Mouse (Mus musculus): ENCODE measurements around the gene Rnf152. TPM values are rescaled to one million over a fixed set of nuclear protein-coding genes. Genes with fewer than 3 reads are reported as not detected.

The Rnf152 gene
- polyA plus RNA-seq, 1 experiment from 2014 or later: 0.27 TPM

GRCm38 (mm10) chr1:105354901-105355891 lies 1.3 kb downstream of the Rnf152 start:
- Histone ChIP-seq H3K4me2 (peak overlapping the region; percentile 95), H3K9me3 (replicated peaks; ENCODE audit: control insufficient read depth, low read length) (no peaks in the 10 kb centered on the region), H3K27me3 (ENCODE audit: control insufficient read depth, insufficient read depth, low read length) (peaks cover 6% of the 10 kb centered on the region), H3K9ac (ENCODE audit: low read depth, low read length) (peak overlapping the region; percentile 69; the same call in 1 of the 2 replicates), H3K36me3 (ENCODE audit: control insufficient read depth, insufficient read depth, low read length) (no peaks in the 10 kb centered on the region), H3K4me3 (ENCODE audit: low read depth, low read length) (peak overlapping the region; percentile 69), H3K4me1 (ENCODE audit: control insufficient read depth, insufficient read depth, low read length) (0 out of 2 replicates have a peak, but pooled peaks cover 2% of the 10 kb centered on the region), H3K27ac (ENCODE audit: low read depth, low read length) (no peak overlapping the region)
- no peak for ATAC-seq (replicated peaks; ENCODE audit: insufficient number of reproducible peaks, low FRiP score, low TSS enrichment)
- WGBS (ENCODE audit: insufficient replicate concordance): 6% methylated on average over 30 of the region's 30 CpGs

GRCm38 (mm10) chr1:105351806-105352205 lies 4.7 kb downstream of the Rnf152 start:
- H3K27me3 ChIP-seq (ENCODE audit: control insufficient read depth, insufficient read depth, low read length): peaks cover 5% of the 10 kb centered on the region
- no peak for ATAC-seq (replicated peaks; ENCODE audit: insufficient number of reproducible peaks, low FRiP score, low TSS enrichment)
- H3K36me3 ChIP-seq (ENCODE audit: control insufficient read depth, insufficient read depth, low read length): no peaks in the 10 kb centered on the region
- no peaks in the 10 kb centered on the region for H3K9me3 ChIP-seq (replicated peaks; ENCODE audit: control insufficient read depth, low read length)
- WGBS (ENCODE audit: insufficient replicate concordance): 80% methylated on average over 4 of the region's 4 CpGs
- H3K4me1 ChIP-seq (ENCODE audit: control insufficient read depth, insufficient read depth, low read length): 0 out of 2 replicates have a peak, but pooled peaks cover 2% of the 10 kb centered on the region
- no peak overlapping the region for H3K27ac ChIP-seq (ENCODE audit: low read depth, low read length)
- H3K4me2 ChIP-seq: no peak overlapping the region
- no peak overlapping the region for H3K4me3 ChIP-seq (ENCODE audit: low read depth, low read length)
- no peak overlapping the region for H3K9ac ChIP-seq (ENCODE audit: low read depth, low read length)

GRCm38 (mm10) chr1:105342305-105342704 lies 14.2 kb downstream of the Rnf152 start:
- 80% methylated on average over 6 of the region's 6 CpGs for WGBS (ENCODE audit: insufficient replicate concordance)
- no peak overlapping the region for H3K9ac ChIP-seq (ENCODE audit: low read depth, low read length)
- no peaks in the 10 kb centered on the region for H3K36me3 ChIP-seq (ENCODE audit: control insufficient read depth, insufficient read depth, low read length)
- H3K27me3 ChIP-seq (ENCODE audit: control insufficient read depth, insufficient read depth, low read length): no peaks in the 10 kb centered on the region
- no peak overlapping the region for H3K4me3 ChIP-seq (ENCODE audit: low read depth, low read length)
- 0 out of 2 replicates have a peak, but pooled peaks cover 4% of the 10 kb centered on the region for H3K4me1 ChIP-seq (ENCODE audit: control insufficient read depth, insufficient read depth, low read length)
- no peak overlapping the region for H3K27ac ChIP-seq (ENCODE audit: low read depth, low read length)
- ATAC-seq (replicated peaks; ENCODE audit: insufficient number of reproducible peaks, low FRiP score, low TSS enrichment): no peak
- no peak overlapping the region for H3K4me2 ChIP-seq
- H3K9me3 ChIP-seq (replicated peaks; ENCODE audit: control insufficient read depth, low read length): no peaks in the 10 kb centered on the region

GRCm38 (mm10) chr1:105340943-105341342 lies 15.6 kb downstream of the Rnf152 start:
- no peak overlapping the region for H3K9ac ChIP-seq (ENCODE audit: low read depth, low read length)
- no peaks in the 10 kb centered on the region for H3K9me3 ChIP-seq (replicated peaks; ENCODE audit: control insufficient read depth, low read length)
- H3K27ac ChIP-seq (ENCODE audit: low read depth, low read length): no peak overlapping the region
- no peak overlapping the region for H3K4me2 ChIP-seq
- H3K27me3 ChIP-seq (ENCODE audit: control insufficient read depth, insufficient read depth, low read length): no peaks in the 10 kb centered on the region
- no peak overlapping the region for H3K4me3 ChIP-seq (ENCODE audit: low read depth, low read length)
- 0 out of 2 replicates have a peak, but pooled peaks cover 4% of the 10 kb centered on the region for H3K4me1 ChIP-seq (ENCODE audit: control insufficient read depth, insufficient read depth, low read length)
- no peaks in the 10 kb centered on the region for H3K36me3 ChIP-seq (ENCODE audit: control insufficient read depth, insufficient read depth, low read length)
- no peak for ATAC-seq (replicated peaks; ENCODE audit: insufficient number of reproducible peaks, low FRiP score, low TSS enrichment)

GRCm38 (mm10) chr1:105337397-105337796 lies 19.1 kb downstream of the Rnf152 start:
- no peak overlapping the region for H3K4me3 ChIP-seq (ENCODE audit: low read depth, low read length)
- no peaks in the 10 kb centered on the region for H3K9me3 ChIP-seq (replicated peaks; ENCODE audit: control insufficient read depth, low read length)
- no peaks in the 10 kb centered on the region for H3K27me3 ChIP-seq (ENCODE audit: control insufficient read depth, insufficient read depth, low read length)
- no peak for ATAC-seq (replicated peaks; ENCODE audit: insufficient number of reproducible peaks, low FRiP score, low TSS enrichment)
- H3K9ac ChIP-seq (ENCODE audit: low read depth, low read length): no peak overlapping the region
- H3K36me3 ChIP-seq (ENCODE audit: control insufficient read depth, insufficient read depth, low read length): no peaks in the 10 kb centered on the region
- no peak overlapping the region for H3K4me2 ChIP-seq
- 0 out of 2 replicates have a peak, but pooled peaks cover 4% of the 10 kb centered on the region for H3K4me1 ChIP-seq (ENCODE audit: control insufficient read depth, insufficient read depth, low read length)
- 74% methylated on average over 4 of the region's 4 CpGs for WGBS (ENCODE audit: insufficient replicate concordance)
- no peak overlapping the region for H3K27ac ChIP-seq (ENCODE audit: low read depth, low read length)

- H3K27me3 ChIP-seq (ENCODE audit: control insufficient read depth, insufficient read depth, low read length): no peaks in the 10 kb centered on the region
- no peak overlapping the region for H3K9ac ChIP-seq (ENCODE audit: low read depth, low read length)
- H3K4me3 ChIP-seq (ENCODE audit: low read depth, low read length): no peak overlapping the region
- ATAC-seq (replicated peaks; ENCODE audit: insufficient number of reproducible peaks, low FRiP score, low TSS enrichment): no peak
- H3K4me2 ChIP-seq: no peak overlapping the region
- no peaks in the 10 kb centered on the region for H3K36me3 ChIP-seq (ENCODE audit: control insufficient read depth, insufficient read depth, low read length)
- no peak overlapping the region for H3K27ac ChIP-seq (ENCODE audit: low read depth, low read length)
- 88% methylated on average over 5 of the region's 5 CpGs for WGBS (ENCODE audit: insufficient replicate concordance)
- H3K4me1 ChIP-seq (ENCODE audit: control insufficient read depth, insufficient read depth, low read length): 0 out of 2 replicates have a peak, but pooled peaks cover 4% of the 10 kb centered on the region
- H3K9me3 ChIP-seq (replicated peaks; ENCODE audit: control insufficient read depth, low read length): no peaks in the 10 kb centered on the region
Observed at GRCm38 (mm10) chr1:105336096-105336495, 20.4 kb downstream of the Rnf152 start.

GRCm38 (mm10) chr1:105332087-105332731 lies 24.3 kb downstream of the Rnf152 start:
- 82% methylated on average over 8 of the region's 8 CpGs for WGBS (ENCODE audit: insufficient replicate concordance)
- H3K36me3 ChIP-seq (ENCODE audit: control insufficient read depth, insufficient read depth, low read length): no peaks in the 10 kb centered on the region
- H3K9ac ChIP-seq (ENCODE audit: low read depth, low read length): no peak overlapping the region
- H3K4me3 ChIP-seq (ENCODE audit: low read depth, low read length): no peak overlapping the region
- H3K27ac ChIP-seq (ENCODE audit: low read depth, low read length): no peak overlapping the region
- H3K9me3 ChIP-seq (replicated peaks; ENCODE audit: control insufficient read depth, low read length): no peaks in the 10 kb centered on the region
- no peaks in the 10 kb centered on the region for H3K4me1 ChIP-seq (ENCODE audit: control insufficient read depth, insufficient read depth, low read length)
- H3K27me3 ChIP-seq (ENCODE audit: control insufficient read depth, insufficient read depth, low read length): no peaks in the 10 kb centered on the region
- no peak for ATAC-seq (replicated peaks; ENCODE audit: insufficient number of reproducible peaks, low FRiP score, low TSS enrichment)
- no peak overlapping the region for H3K4me2 ChIP-seq

- 73% methylated on average over 5 of the region's 5 CpGs for WGBS (ENCODE audit: insufficient replicate concordance)
- H3K27me3 ChIP-seq (ENCODE audit: control insufficient read depth, insufficient read depth, low read length): no peaks in the 10 kb centered on the region
- H3K36me3 ChIP-seq (ENCODE audit: control insufficient read depth, insufficient read depth, low read length): no peaks in the 10 kb centered on the region
- H3K9me3 ChIP-seq (replicated peaks; ENCODE audit: control insufficient read depth, low read length): no peaks in the 10 kb centered on the region
- H3K4me3 ChIP-seq (ENCODE audit: low read depth, low read length): no peak overlapping the region
- H3K9ac ChIP-seq (ENCODE audit: low read depth, low read length): no peak overlapping the region
- no peak overlapping the region for H3K27ac ChIP-seq (ENCODE audit: low read depth, low read length)
- no peaks in the 10 kb centered on the region for H3K4me1 ChIP-seq (ENCODE audit: control insufficient read depth, insufficient read depth, low read length)
- no peak for ATAC-seq (replicated peaks; ENCODE audit: insufficient number of reproducible peaks, low FRiP score, low TSS enrichment)
- no peak overlapping the region for H3K4me2 ChIP-seq
Observed at GRCm38 (mm10) chr1:105331605-105332004, 24.9 kb downstream of the Rnf152 start.
